19 mouse cellular contexts compared by ENCODE assay signal in genomic region chr1:113676301-113676871, GRCm38 (mm10).
DNase-seq lines count a peak whose midpoint lies in the region; ATAC-seq and TF ChIP-seq lines count a peak whose summit lies in the region.
"Had no signal": no experiment of that assay in that cellular context is flagged by ENCODE, and none has a peak within 500 bp of the region (broad histone marks: within the 10 kb centered on the region; RNA-seq: fewer than 3 reads in every experiment).

No protein-coding gene starts in this region.

- WGBS in hindbrain, embryonic 13.5 days, result 22% methylated on average over 1 of the region's 1 CpGs
- WGBS in hindbrain, embryonic 11.5 days, result 36% methylated on average over 1 of the region's 1 CpGs
- WGBS in forebrain, postnatal 0 days, result 9% methylated on average over 1 of the region's 1 CpGs
- 6% methylated on average over 1 of the region's 1 CpGs for WGBS in midbrain, embryonic 16.5 days

- intact Hi-C loops in gastrocnemius, postnatal 14 days (cut with DNase I; ENCODE audit: low total_unique reads), result no loop called here

- H3K9ac ChIP-seq in hindbrain, embryonic 13.5 days, result no peak overlapping the region
- H3K9ac ChIP-seq in hindbrain, embryonic 11.5 days (ENCODE audit: low read depth, low read length), result no peak overlapping the region
- no peak overlapping the region for H3K9ac ChIP-seq in forebrain, postnatal 0 days
- H3K9ac ChIP-seq in midbrain, embryonic 16.5 days (ENCODE audit: low read depth, low read length), result no peak overlapping the region
- H3K9ac ChIP-seq: liver, embryonic 13.5 days had no signal

- no peak for TF ChIP-seq CTCF in forebrain, postnatal 0 days (IDR thresholded peaks at IDR 0.05; ENCODE audit: low read depth)

- H3K9me3 ChIP-seq in hindbrain, embryonic 13.5 days, result no peaks in the 10 kb centered on the region
- H3K9me3 ChIP-seq in hindbrain, embryonic 11.5 days (ENCODE audit: control insufficient read depth, low read length), result no peaks in the 10 kb centered on the region
- no peaks in the 10 kb centered on the region for H3K9me3 ChIP-seq in forebrain, postnatal 0 days (ENCODE audit: low read length)
- H3K9me3 ChIP-seq in midbrain, embryonic 16.5 days (replicated peaks; ENCODE audit: control insufficient read depth, low read length, poor library complexity, severe bottlenecking), result no peaks in the 10 kb centered on the region
- H3K9me3 ChIP-seq: heart, embryonic 10.5 days; limb, embryonic 10.5 days; liver, embryonic 13.5 days had no signal

- no peak overlapping the region for H3K4me3 ChIP-seq in hindbrain, embryonic 13.5 days
- no peak overlapping the region for H3K4me3 ChIP-seq in hindbrain, embryonic 11.5 days (ENCODE audit: low read depth, low read length)
- no peak overlapping the region for H3K4me3 ChIP-seq in forebrain, postnatal 0 days (ENCODE audit: low read depth, low read length)
- no peak overlapping the region for H3K4me3 ChIP-seq in midbrain, embryonic 16.5 days (ENCODE audit: low read depth, low read length)
- H3K4me3 ChIP-seq: heart, embryonic 10.5 days; limb, embryonic 10.5 days; liver, embryonic 13.5 days had no signal

- no peaks in the 10 kb centered on the region; the same call in 1 of the 2 replicates for H3K4me1 ChIP-seq in hindbrain, embryonic 13.5 days (replicated peaks)
- no peaks in the 10 kb centered on the region for H3K4me1 ChIP-seq in hindbrain, embryonic 11.5 days (replicated peaks; ENCODE audit: control insufficient read depth, insufficient read depth, low read length)
- no peaks in the 10 kb centered on the region for H3K4me1 ChIP-seq in forebrain, postnatal 0 days (ENCODE audit: insufficient read depth)
- H3K4me1 ChIP-seq in midbrain, embryonic 16.5 days (ENCODE audit: control insufficient read depth, insufficient read depth, low read length), result no peaks in the 10 kb centered on the region
- H3K4me1 ChIP-seq: heart, embryonic 10.5 days; limb, embryonic 10.5 days; liver, embryonic 13.5 days had no signal

- DNase-seq in hindbrain, embryonic 11.5 days (ENCODE audit: low spot score), result no peak
- DNase-seq in brain, embryonic 18.5 days (ENCODE audit: low read depth, low spot score), result peak; percentile 6
- no peak for DNase-seq in forebrain, postnatal 0 days
- no peak for DNase-seq in lung, postnatal 36 days
- DNase-seq in gastrocnemius, postnatal 14 days, result no peak
- DNase-seq: adrenal gland, adult 2 months; cerebellum, postnatal 36 days; heart, postnatal 36 days; kidney, adult 11 months; kidney, postnatal 4 days; layer of hippocampus, postnatal 36 days; liver, embryonic 13.5 days; right cerebral cortex, postnatal 4 days; thymus, adult 2 months had no signal

- H3K36me3 ChIP-seq in hindbrain, embryonic 13.5 days, result no peaks in the 10 kb centered on the region
- no peaks in the 10 kb centered on the region for H3K36me3 ChIP-seq in hindbrain, embryonic 11.5 days (ENCODE audit: control insufficient read depth, insufficient read depth, low read length)
- H3K36me3 ChIP-seq in forebrain, postnatal 0 days (ENCODE audit: insufficient read depth), result no peaks in the 10 kb centered on the region
- H3K36me3 ChIP-seq in midbrain, embryonic 16.5 days (ENCODE audit: control insufficient read depth, insufficient read depth, low read length), result no peaks in the 10 kb centered on the region
- H3K36me3 ChIP-seq: G1E; heart, embryonic 10.5 days; limb, embryonic 10.5 days; liver, embryonic 13.5 days had no signal

- no peak overlapping the region for H3K4me2 ChIP-seq in hindbrain, embryonic 13.5 days
- H3K4me2 ChIP-seq in hindbrain, embryonic 11.5 days (replicated peaks; ENCODE audit: low read depth, low read length), result no peak overlapping the region
- H3K4me2 ChIP-seq in forebrain, postnatal 0 days (ENCODE audit: low read depth), result no peak overlapping the region
- H3K4me2 ChIP-seq in midbrain, embryonic 16.5 days (ENCODE audit: low read length), result no peak overlapping the region
- H3K4me2 ChIP-seq: liver, embryonic 13.5 days had no signal

- no peaks in the 10 kb centered on the region for H3K27me3 ChIP-seq in hindbrain, embryonic 13.5 days
- H3K27me3 ChIP-seq in hindbrain, embryonic 11.5 days (ENCODE audit: control insufficient read depth, insufficient read depth, low read length), result no peaks in the 10 kb centered on the region
- H3K27me3 ChIP-seq in forebrain, postnatal 0 days (ENCODE audit: insufficient read depth, low read length), result no peaks in the 10 kb centered on the region
- H3K27me3 ChIP-seq in midbrain, embryonic 16.5 days (ENCODE audit: control insufficient read depth, insufficient read depth, low read depth, low read length), result no peaks in the 10 kb centered on the region
- H3K27me3 ChIP-seq: liver, embryonic 13.5 days had no signal

- ATAC-seq in hindbrain, embryonic 13.5 days (ENCODE audit: low FRiP score), result 0 out of 2 replicates have a peak, but pooled peaks have one; percentile 32
- ATAC-seq in hindbrain, embryonic 11.5 days (ENCODE audit: low FRiP score), result no peak
- ATAC-seq in forebrain, postnatal 0 days, result 0 out of 2 replicates have a peak, but pooled peaks have one; percentile 12
- peak; percentile 64 for ATAC-seq in midbrain, embryonic 16.5 days

- no peak overlapping the region for H3K27ac ChIP-seq in hindbrain, embryonic 13.5 days
- no peak overlapping the region for H3K27ac ChIP-seq in hindbrain, embryonic 11.5 days (ENCODE audit: low read depth, low read length)
- no peak overlapping the region for H3K27ac ChIP-seq in forebrain, postnatal 0 days (ENCODE audit: low read depth, low read length)
- H3K27ac ChIP-seq in midbrain, embryonic 16.5 days (ENCODE audit: low read length), result no peak overlapping the region
- H3K27ac ChIP-seq: heart, embryonic 10.5 days; limb, embryonic 10.5 days; liver, embryonic 13.5 days had no signal
